14 mouse cellular contexts compared by ENCODE assay signal in genomic region chr11:76388711-76389110, GRCm38 (mm10). TPM values are rescaled to one million over a fixed set of nuclear protein-coding genes. Genes with fewer than 3 reads are reported as not detected.
DNase-seq lines count a peak whose midpoint lies in the region; ATAC-seq lines count a peak whose summit lies in the region.
"Had no signal": no experiment of that assay in that cellular context is flagged by ENCODE, and none has a peak within 500 bp of the region (broad histone marks: within the 10 kb centered on the region; RNA-seq: fewer than 3 reads in every experiment).

No protein-coding gene starts in this region.

- 0 out of 2 replicates have a peak overlapping the region, but pooled peaks have one; percentile 17 for H3K9ac ChIP-seq in forebrain, embryonic 12.5 days
- H3K9ac ChIP-seq in intestine, embryonic 14.5 days (ENCODE audit: low read length), result no peak overlapping the region
- H3K9ac ChIP-seq in neural tube, embryonic 13.5 days, result no peak overlapping the region
- H3K9ac ChIP-seq: heart, embryonic 15.5 days had no signal

- 5% methylated on average over 7 of the region's 7 CpGs for WGBS in forebrain, embryonic 12.5 days
- WGBS in intestine, embryonic 14.5 days, result 38% methylated on average over 7 of the region's 7 CpGs
- 25% methylated on average over 7 of the region's 7 CpGs for WGBS in neural tube, embryonic 13.5 days

- peak overlapping the region; percentile 36 for H3K4me2 ChIP-seq in forebrain, embryonic 12.5 days
- peak overlapping the region; percentile 22; the same call in 1 of the 2 replicates for H3K4me2 ChIP-seq in intestine, embryonic 14.5 days (ENCODE audit: low read length)
- peak overlapping the region; percentile 19 for H3K4me2 ChIP-seq in neural tube, embryonic 13.5 days
- H3K4me2 ChIP-seq: heart, embryonic 15.5 days had no signal

- H3K27ac ChIP-seq in forebrain, embryonic 12.5 days, result peak overlapping the region; percentile 69
- no peak overlapping the region for H3K27ac ChIP-seq in intestine, embryonic 14.5 days (ENCODE audit: low read depth)
- H3K27ac ChIP-seq in neural tube, embryonic 13.5 days (replicated peaks), result no peak overlapping the region
- H3K27ac ChIP-seq: heart, embryonic 15.5 days; limb, embryonic 10.5 days had no signal

- H3K27me3 ChIP-seq in forebrain, embryonic 12.5 days, result no peaks in the 10 kb centered on the region
- H3K27me3 ChIP-seq in intestine, embryonic 14.5 days (replicated peaks; ENCODE audit: control insufficient read depth, insufficient read depth, low read length), result no peaks in the 10 kb centered on the region
- H3K27me3 ChIP-seq in neural tube, embryonic 13.5 days, result no peaks in the 10 kb centered on the region
- H3K27me3 ChIP-seq: heart, embryonic 15.5 days had no signal

- no peak overlapping the region for H3K4me3 ChIP-seq in forebrain, embryonic 12.5 days (replicated peaks)
- H3K4me3 ChIP-seq in intestine, embryonic 14.5 days (ENCODE audit: low read depth, low read length), result no peak overlapping the region
- H3K4me3 ChIP-seq in neural tube, embryonic 13.5 days, result no peak overlapping the region
- H3K4me3 ChIP-seq: heart, embryonic 15.5 days; limb, embryonic 10.5 days had no signal

- H3K9me3 ChIP-seq in forebrain, embryonic 12.5 days, result 0 out of 2 replicates have a peak, but pooled peaks cover 2% of the 10 kb centered on the region
- H3K9me3 ChIP-seq in intestine, embryonic 14.5 days (ENCODE audit: control insufficient read depth, low read length), result no peaks in the 10 kb centered on the region
- no peaks in the 10 kb centered on the region for H3K9me3 ChIP-seq in neural tube, embryonic 13.5 days
- H3K9me3 ChIP-seq: G1E; heart, embryonic 15.5 days had no signal

- 0 out of 2 replicates have a peak, but pooled peaks have one; percentile 43 for ATAC-seq in forebrain, embryonic 12.5 days (ENCODE audit: low FRiP score)
- no peak for ATAC-seq in intestine, embryonic 14.5 days (replicated peaks; ENCODE audit: low FRiP score, low TSS enrichment, low read depth)
- ATAC-seq in neural tube, embryonic 13.5 days (ENCODE audit: low read depth), result no peak

- H3K36me3 ChIP-seq in forebrain, embryonic 12.5 days (replicated peaks), result peaks cover 9% of the 10 kb centered on the region
- H3K36me3 ChIP-seq in intestine, embryonic 14.5 days (ENCODE audit: control insufficient read depth, insufficient read depth, low read length), result no peaks in the 10 kb centered on the region
- peaks cover 10% of the 10 kb centered on the region; the same call in 1 of the 2 replicates for H3K36me3 ChIP-seq in neural tube, embryonic 13.5 days
- H3K36me3 ChIP-seq: G1E; heart, embryonic 15.5 days had no signal

- peaks cover 41% of the 10 kb centered on the region for H3K4me1 ChIP-seq in forebrain, embryonic 12.5 days
- peaks cover 16% of the 10 kb centered on the region for H3K4me1 ChIP-seq in intestine, embryonic 14.5 days (replicated peaks; ENCODE audit: control insufficient read depth, insufficient read depth, low read length)
- H3K4me1 ChIP-seq in neural tube, embryonic 13.5 days (replicated peaks), result peaks cover 51% of the 10 kb centered on the region

- DNase-seq in embryo, embryonic 10 days (ENCODE audit: low spot score), result peak; percentile 31
- DNase-seq in embryo, embryonic 9.5 days (ENCODE audit: extremely low spot score), result no peak
- no peak for DNase-seq in intestine, embryonic 14.5 days (ENCODE audit: low spot score)
- no peak for DNase-seq in urinary bladder, postnatal 14 days (ENCODE audit: low spot score)
- DNase-seq in gastrocnemius, adult 18-20 months (ENCODE audit: low spot score), result no peak
- no peak for DNase-seq in lung, postnatal 36 days
- DNase-seq: kidney, adult 8-10 months; layer of hippocampus, adult 9-11 months; lung, postnatal 10 days had no signal

RNA-seq across cellular contexts. Expression of gene Nxn, which starts 10.2 kb away (rescaled TPM):
- 48.4 and 58.6 TPM in 2 replicates for polyA plus RNA-seq in forebrain, embryonic 12.5 days (2016; fragmentation: Nextera tagmentation; extraction: Ambion mirVana)
- 45.8 and 51.4 TPM in 2 replicates for polyA plus RNA-seq in intestine, embryonic 14.5 days (2014; fragmentation: Nextera tagmentation; extraction: Ambion mirVana)
- polyA plus RNA-seq in neural tube, embryonic 13.5 days (2015; fragmentation: Nextera tagmentation; extraction: Ambion mirVana), result 36.4 and 38.7 TPM in 2 replicates
- total RNA-seq in gastrocnemius, adult 18-20 months (2021), result 10 to 100 TPM; 37.4 to 48.7 TPM

RNA-seq across cellular contexts. Expression of gene Timm22, which starts 18.0 kb away (rescaled TPM):
- 103 and 109 TPM in 2 replicates for polyA plus RNA-seq in forebrain, embryonic 12.5 days (2016; fragmentation: Nextera tagmentation; extraction: Ambion mirVana)
- polyA plus RNA-seq in intestine, embryonic 14.5 days (2014; fragmentation: Nextera tagmentation; extraction: Ambion mirVana), result 117 and 119 TPM in 2 replicates
- polyA plus RNA-seq in neural tube, embryonic 13.5 days (2015; fragmentation: Nextera tagmentation; extraction: Ambion mirVana), result 103 and 124 TPM in 2 replicates
- total RNA-seq in gastrocnemius, adult 18-20 months (2021), result 10 to 100 TPM; 32.5 to 41.9 TPM
